Mouse (Mus musculus) lung, embryonic 14.5 days (tissue): ENCODE results near the gene Tmcc2. TPM values are rescaled to one million over a fixed set of nuclear protein-coding genes. Genes with fewer than 3 reads are reported as not detected.
A peak's percentile ranks its signal among the peaks of the same experiment; 100 is the strongest.

Experiments
- ATAC-seq: fragments of 200-750 bp; cut with Nextera tagmentation; 2 replicates; pipeline ENCODE4 v1.8.0; 2017; ENCODE audit warnings: mild to moderate bottlenecking, moderate TSS enrichment, moderate library complexity; ENCODE audit not compliant: insufficient read depth
- DNase-seq: peaks from one replicate; pipeline ENCODE4 v3.0.0-alpha.2; 2015
- H3K27ac ChIP-seq: fragments of 300-500 bp; sonication (generic); 2 replicates; pipeline ENCODE4 v1.5.1; 2014; ENCODE audit warnings: low read depth, mild to moderate bottlenecking, moderate library complexity
- H3K27me3 ChIP-seq: fragments of 300-500 bp; sonication (generic); 2 replicates; pipeline ENCODE4 v1.6.1; 2014; ENCODE audit warnings: low read length, control low read depth; ENCODE audit not compliant: insufficient read depth
- H3K36me3 ChIP-seq: fragments of 300-500 bp; sonication (generic); 2 replicates; pipeline ENCODE4 v1.6.1; 2014; ENCODE audit warnings: control low read depth; ENCODE audit not compliant: insufficient read depth
- H3K4me1 ChIP-seq: fragments of 300-500 bp; sonication (generic); 2 replicates; pipeline ENCODE4 v1.6.1; 2014; ENCODE audit warnings: antibody characterized with exemption, control low read depth; ENCODE audit not compliant: insufficient read depth
- H3K4me2 ChIP-seq: fragments of 300-500 bp; sonication (generic); 2 replicates; pipeline ENCODE4 v1.6.1; 2014; ENCODE audit warnings: mild to moderate bottlenecking
- H3K4me3 ChIP-seq: fragments of 300-500 bp; sonication (generic); 2 replicates; pipeline ENCODE4 v1.5.1; 2014; ENCODE audit warnings: low read depth, low read length
- H3K9ac ChIP-seq: fragments of 300-500 bp; sonication (generic); 2 replicates; pipeline ENCODE4 v1.6.1; 2014
- H3K9me3 ChIP-seq: fragments of 300-500 bp; sonication (generic); 2 replicates; pipeline ENCODE4 v1.6.1; 2016; ENCODE audit warnings: low read depth, low read length, control low read depth
- CTCF ChIP-seq: IDR thresholded peaks from 2 replicates; pipeline ENCODE4 v1.5.1; 2016; ENCODE audit warnings: antibody characterized with exemption, low read depth
- WGBS: fragments of 180-500 bp; shearing (Covaris S2); extraction: QIAGEN DNeasy Blood & Tissue Kit; methylation state at CpG from one replicate; pipeline ENCODE4 v1.1.7; 2014; 5-methylcytosine and 5-hydroxymethylcytosine counted together
- polyA plus RNA-seq: library from polyadenylated mRNA; unstranded; fragments of >200 nt; fragmentation: Nextera tagmentation; extraction: Ambion mirVana; gene quantifications from 2 replicates; pipeline ENCODE4 v1.2.1, GENCODE M21; 2014

Gene Tmcc2
- polyA plus RNA-seq, 1 experiment from 2014 or later, result 10.3 TPM

- DNase-seq (no peak), ATAC-seq (no peak)
- H3K4me3 ChIP-seq, result no peak overlapping the region
- WGBS, result 92% methylated on average over 8 of the region's 8 CpGs
- no peaks in the 10 kb centered on the region for H3K27me3 ChIP-seq
- H3K4me1 ChIP-seq, result peaks cover 16% of the 10 kb centered on the region
- TF ChIP-seq CTCF, result no peak
- no peak overlapping the region for H3K27ac ChIP-seq
- no peaks in the 10 kb centered on the region for H3K9me3 ChIP-seq
- no peak overlapping the region for H3K9ac ChIP-seq
- no peak overlapping the region for H3K4me2 ChIP-seq
- peaks cover 24% of the 10 kb centered on the region for H3K36me3 ChIP-seq
These were observed 7.0 kb downstream of the Tmcc2 start for GRCm38 (mm10) chr1:132384001-132384554.

- Histone ChIP-seq H3K27ac (no peak overlapping the region), H3K4me1 (peaks cover 6% of the 10 kb centered on the region; the same call in 1 of the 2 replicates), H3K27me3 (no peaks in the 10 kb centered on the region), H3K4me3 (no peak overlapping the region), H3K4me2 (no peak overlapping the region; the same call in 1 of the 2 replicates), H3K9ac (no peak overlapping the region), H3K9me3 (no peaks in the 10 kb centered on the region), H3K36me3 (peaks cover 44% of the 10 kb centered on the region)
- TF ChIP-seq CTCF, result no peak
- DNase-seq (no peak), ATAC-seq (no peak)
- WGBS, result 57% methylated on average over 10 of the region's 10 CpGs
These were observed 9.2 kb downstream of the Tmcc2 start for GRCm38 (mm10) chr1:132381929-132382328.

- Histone ChIP-seq H3K9ac (no peak overlapping the region), H3K9me3 (no peaks in the 10 kb centered on the region), H3K27ac (no peak overlapping the region), H3K36me3 (peaks cover 51% of the 10 kb centered on the region), H3K27me3 (no peaks in the 10 kb centered on the region), H3K4me1 (peaks cover 5% of the 10 kb centered on the region), H3K4me2 (no peak overlapping the region), H3K4me3 (no peak overlapping the region)
- ATAC-seq, result no peak
- 83% methylated on average over 27 of the region's 27 CpGs for WGBS
- DNase-seq, result no peak
- no peak for TF ChIP-seq CTCF
These were observed 10.5 kb downstream of the Tmcc2 start for GRCm38 (mm10) chr1:132380550-132381100.

GRCm38 (mm10) chr1:132377811-132378210 lies 13.3 kb downstream of the Tmcc2 start:
- 78% methylated on average over 3 of the region's 3 CpGs for WGBS
- Histone ChIP-seq H3K27me3 (no peaks in the 10 kb centered on the region), H3K4me3 (no peak overlapping the region), H3K9ac (no peak overlapping the region), H3K36me3 (peaks cover 55% of the 10 kb centered on the region), H3K4me2 (no peak overlapping the region), H3K9me3 (no peaks in the 10 kb centered on the region), H3K4me1 (peaks cover 21% of the 10 kb centered on the region), H3K27ac (0 out of 2 replicates have a peak overlapping the region, but pooled peaks have one; percentile 2)
- no peak for TF ChIP-seq CTCF
- no peak for ATAC-seq
- no peak for DNase-seq

DNA sequence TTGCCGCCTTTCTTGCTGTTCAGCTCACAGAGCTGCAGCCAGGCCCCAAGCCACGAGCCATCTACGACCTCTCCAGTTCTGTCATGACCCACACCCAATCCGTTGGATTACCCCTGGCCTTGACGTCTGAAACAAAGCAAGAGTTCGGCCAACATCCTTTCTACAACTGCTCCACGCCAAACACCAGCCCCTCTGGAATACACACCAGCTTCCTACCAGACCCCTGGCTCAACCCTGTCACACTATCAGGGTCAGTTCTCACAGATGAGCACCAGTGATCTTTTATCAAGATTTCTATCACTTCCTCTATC lies 14.1 kb downstream of the Tmcc2 start:
- DNase-seq, result no peak
- Histone ChIP-seq H3K27me3 (no peaks in the 10 kb centered on the region), H3K4me2 (no peak overlapping the region), H3K36me3 (peaks cover 55% of the 10 kb centered on the region), H3K27ac (no peak overlapping the region; the same call in 1 of the 2 replicates), H3K4me3 (no peak overlapping the region), H3K9ac (no peak overlapping the region), H3K4me1 (peaks cover 23% of the 10 kb centered on the region), H3K9me3 (no peaks in the 10 kb centered on the region)
- WGBS, result 48% methylated on average over 7 of the region's 7 CpGs
- no peak for ATAC-seq
- TF ChIP-seq CTCF, result no peak

DNA sequence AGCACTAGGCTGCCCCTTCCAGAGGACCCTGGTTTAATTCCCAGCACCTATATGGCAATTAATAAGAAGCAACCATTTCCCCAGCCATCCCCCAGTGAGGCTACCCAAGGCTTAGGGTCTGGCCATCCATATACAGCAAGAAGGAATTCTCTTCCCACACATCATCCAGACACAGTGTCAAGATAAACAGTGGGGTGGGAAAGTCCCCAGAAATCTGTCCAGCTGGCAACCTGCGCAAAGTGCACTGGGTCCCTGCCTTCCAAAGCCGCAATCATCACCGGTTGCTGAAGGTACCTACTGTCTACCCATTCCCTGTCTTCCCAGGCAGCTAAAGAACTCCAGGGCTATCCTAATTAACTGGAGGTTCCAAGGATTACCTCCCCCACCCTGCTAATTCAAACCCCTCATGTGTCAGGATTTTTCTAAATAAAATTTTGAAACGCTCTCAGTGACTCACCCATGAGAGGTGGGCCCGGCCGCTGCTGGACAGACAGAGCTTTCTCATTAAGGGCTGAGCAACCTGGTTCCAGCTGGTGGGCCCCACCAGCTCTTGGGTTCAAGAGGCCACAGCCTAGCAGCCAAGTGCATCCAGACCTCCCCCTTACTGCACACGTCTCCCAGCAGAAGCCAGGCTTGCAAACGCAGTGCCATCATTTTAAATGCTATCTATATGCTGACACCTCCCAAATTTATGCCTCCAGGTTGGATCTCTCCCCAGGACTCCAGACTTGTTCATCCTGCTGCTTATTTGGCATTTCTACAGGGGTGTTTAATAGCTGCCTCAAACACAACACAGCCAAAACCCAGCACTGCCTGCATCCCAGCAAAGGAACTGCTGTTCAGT lies 14.6 kb downstream of the Tmcc2 start:
- Histone ChIP-seq H3K9me3 (no peaks in the 10 kb centered on the region), H3K4me3 (no peak overlapping the region), H3K36me3 (peaks cover 50% of the 10 kb centered on the region), H3K4me2 (no peak overlapping the region), H3K4me1 (peaks cover 23% of the 10 kb centered on the region), H3K27ac (no peak overlapping the region), H3K27me3 (no peaks in the 10 kb centered on the region), H3K9ac (no peak overlapping the region)
- no peak for DNase-seq
- no peak for TF ChIP-seq CTCF
- no peak for ATAC-seq
- 65% methylated on average over 8 of the region's 8 CpGs for WGBS

- Histone ChIP-seq H3K9ac (no peak overlapping the region), H3K9me3 (no peaks in the 10 kb centered on the region), H3K4me2 (no peak overlapping the region), H3K27ac (peak overlapping the region; percentile 69; the same call in 1 of the 2 replicates), H3K27me3 (no peaks in the 10 kb centered on the region), H3K4me3 (no peak overlapping the region), H3K4me1 (peaks cover 24% of the 10 kb centered on the region), H3K36me3 (peaks cover 43% of the 10 kb centered on the region)
- no peak for ATAC-seq
- 41% methylated on average over 4 of the region's 4 CpGs for WGBS
- DNase-seq, result no peak
- no peak for TF ChIP-seq CTCF
These were observed 15.8 kb downstream of the Tmcc2 start for GRCm38 (mm10) chr1:132375256-132375655.
